Mouse (Mus musculus): Measurements from ENCODE around the gene Nek8.
"Not testable (repeated sequence)": the region's sequence is repeated elsewhere in the genome, so short reads cannot be mapped to it uniquely, and the experiment has no call there.

Gene Nek8

GRCm38 (mm10) chr11:78146707-78147543 is 29.6 kb downstream of the Nek8 start:
- peak in 1 of 2 experiments; percentile 42 for DNase-seq (ENCODE audit: low spot score in 2 of 2)

- no peak for DNase-seq (ENCODE audit: low spot score in 2 of 2)
Observed at GRCm38 (mm10) chr11:78146168-78146567, 30.3 kb downstream of the Nek8 start.

GRCm38 (mm10) chr11:78143520-78143919 is 33.0 kb downstream of the Nek8 start:
- no peak for DNase-seq (ENCODE audit: low spot score in 2 of 2)

GRCm38 (mm10) chr11:78140665-78141064 is 35.8 kb downstream of the Nek8 start:
- no peak for DNase-seq (ENCODE audit: low spot score in 2 of 2)

- no peak for DNase-seq (ENCODE audit: low spot score in 2 of 2)
Observed at GRCm38 (mm10) chr11:78138023-78138422, 38.5 kb downstream of the Nek8 start.

- no peak for DNase-seq (ENCODE audit: low spot score in 2 of 2)
Observed at GRCm38 (mm10) chr11:78137584-78137983, 38.9 kb downstream of the Nek8 start.

- DNase-seq (ENCODE audit: low spot score in 2 of 2): no peak
Observed at GRCm38 (mm10) chr11:78136132-78136531, 40.3 kb downstream of the Nek8 start.

GRCm38 (mm10) chr11:78135314-78135713 is 41.2 kb downstream of the Nek8 start:
- DNase-seq (ENCODE audit: low spot score in 2 of 2): not testable (repeated sequence)

GRCm38 (mm10) chr11:78134344-78134743 is 42.1 kb downstream of the Nek8 start:
- no peak for DNase-seq (ENCODE audit: low spot score in 2 of 2)

- DNase-seq (ENCODE audit: low spot score in 2 of 2): no peak
Observed at GRCm38 (mm10) chr11:78133915-78134314, 42.6 kb downstream of the Nek8 start.

- no peak for DNase-seq (ENCODE audit: low spot score in 2 of 2)
Observed at GRCm38 (mm10) chr11:78129458-78129857, 47.0 kb downstream of the Nek8 start.

GRCm38 (mm10) chr11:78126739-78127138 is 49.7 kb downstream of the Nek8 start:
- no peak for DNase-seq (ENCODE audit: low spot score in 2 of 2)

GRCm38 (mm10) chr11:78125691-78126090 is 50.8 kb downstream of the Nek8 start:
- no peak for DNase-seq (ENCODE audit: low spot score in 2 of 2)

- DNase-seq (ENCODE audit: low spot score in 2 of 2): no peak
Observed at GRCm38 (mm10) chr11:78123782-78124181, 52.7 kb downstream of the Nek8 start.

GRCm38 (mm10) chr11:78122815-78123214 is 53.7 kb downstream of the Nek8 start:
- DNase-seq (ENCODE audit: low spot score in 2 of 2): no peak

GRCm38 (mm10) chr11:78121176-78121575 is 55.3 kb downstream of the Nek8 start:
- DNase-seq (ENCODE audit: low spot score in 2 of 2): no peak

- no peak for DNase-seq (ENCODE audit: low spot score in 2 of 2)
Observed at GRCm38 (mm10) chr11:78119898-78120297, 56.6 kb downstream of the Nek8 start.

- no peak for DNase-seq (ENCODE audit: low spot score in 2 of 2)
Observed at GRCm38 (mm10) chr11:78118467-78118866, 58.0 kb downstream of the Nek8 start.

GRCm38 (mm10) chr11:78116146-78116410 is 60.4 kb downstream of the Nek8 start:
- no peak for DNase-seq (ENCODE audit: low spot score in 2 of 2)

Data from urinary bladder, adult 18-20 months (tissue).